Mouse (Mus musculus): ENCODE measurements around the gene Rflna. TPM values are rescaled to one million over a fixed set of nuclear protein-coding genes. Genes with fewer than 3 reads are reported as not detected.

Rflna gene
- total RNA-seq, 2 experiments from 2014 or later = 0.18 to 0.20 TPM

DNA sequence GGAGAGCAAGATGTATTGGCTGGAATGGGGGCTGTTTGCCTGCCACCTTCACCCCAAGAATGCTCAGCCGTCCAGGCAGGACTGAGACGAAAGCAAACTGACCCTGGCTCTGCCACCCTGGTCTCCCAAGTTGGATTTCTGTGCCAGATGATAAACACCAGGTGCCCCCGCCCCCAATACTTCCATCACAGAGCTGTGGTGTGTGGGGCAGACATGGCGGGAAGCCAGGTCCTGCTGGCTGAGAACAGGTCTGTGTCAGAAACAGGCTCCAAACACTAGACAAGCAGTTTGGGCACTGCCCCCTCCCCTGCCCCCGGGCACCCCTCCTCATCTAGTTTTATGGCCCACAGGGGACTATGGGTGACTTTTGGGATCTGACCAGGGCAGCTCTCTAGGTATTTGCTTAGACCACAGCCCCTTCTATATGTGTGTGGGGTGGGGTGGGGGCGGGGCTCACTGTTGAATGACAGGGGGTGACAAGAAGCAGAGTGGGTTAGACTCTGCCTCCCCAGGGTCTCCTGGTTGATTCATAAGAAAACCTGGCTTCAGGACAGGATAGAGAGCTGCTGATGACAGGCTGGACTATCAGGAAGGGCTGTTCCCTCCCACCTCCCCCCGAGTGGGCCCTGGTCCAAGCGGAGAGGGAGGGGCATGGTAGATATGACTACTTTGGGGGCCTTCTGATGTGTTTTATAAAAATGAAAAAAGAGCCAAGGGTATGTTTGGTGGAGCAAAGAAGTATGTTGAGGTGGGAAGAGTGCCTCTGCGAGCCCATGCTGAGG, 3.0 kb downstream of the Rflna start:
- no peak for DNase-seq

DNA sequence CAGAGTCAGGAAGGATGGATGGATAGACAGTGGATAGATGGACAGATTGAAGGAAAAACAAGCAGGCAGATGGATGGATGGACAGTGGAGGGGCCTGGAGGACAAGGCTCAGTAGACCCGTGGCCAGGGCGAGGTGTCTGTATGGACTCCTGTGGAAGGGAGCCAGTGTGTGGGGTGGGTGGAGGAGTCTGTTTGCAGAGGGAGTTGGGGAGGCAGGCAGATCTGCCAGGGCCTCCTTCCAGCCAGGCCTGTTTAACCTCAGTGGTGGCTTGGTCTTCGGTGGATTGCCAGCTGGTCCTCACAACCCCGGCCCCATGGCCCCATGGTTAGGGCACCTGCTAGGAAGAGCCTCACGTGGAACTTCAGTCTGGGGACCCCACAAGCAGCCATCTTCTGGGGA, 3.9 kb downstream of the Rflna start:
- DNase-seq = no peak

DNA sequence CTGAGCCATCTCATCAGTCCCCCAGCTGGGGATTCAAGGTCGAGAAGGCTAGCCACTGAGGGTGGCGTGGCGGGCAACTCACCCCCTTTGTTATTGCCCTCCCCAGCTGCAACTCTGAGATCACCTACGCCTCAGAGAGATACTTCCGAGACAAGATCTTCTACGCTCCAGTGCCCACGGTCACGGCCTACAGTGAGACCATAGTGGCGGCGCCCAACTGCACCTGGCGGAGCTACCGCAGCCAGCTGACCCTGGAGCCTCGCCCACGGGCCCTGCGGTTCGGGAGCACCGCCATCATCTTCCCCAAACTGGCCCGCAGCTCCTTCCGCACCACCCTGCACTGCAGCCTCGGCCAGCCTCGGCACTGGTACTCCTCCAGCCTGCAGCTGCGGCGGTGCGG, 8.1 kb downstream of the Rflna start:
- DNase-seq = no peak

DNA sequence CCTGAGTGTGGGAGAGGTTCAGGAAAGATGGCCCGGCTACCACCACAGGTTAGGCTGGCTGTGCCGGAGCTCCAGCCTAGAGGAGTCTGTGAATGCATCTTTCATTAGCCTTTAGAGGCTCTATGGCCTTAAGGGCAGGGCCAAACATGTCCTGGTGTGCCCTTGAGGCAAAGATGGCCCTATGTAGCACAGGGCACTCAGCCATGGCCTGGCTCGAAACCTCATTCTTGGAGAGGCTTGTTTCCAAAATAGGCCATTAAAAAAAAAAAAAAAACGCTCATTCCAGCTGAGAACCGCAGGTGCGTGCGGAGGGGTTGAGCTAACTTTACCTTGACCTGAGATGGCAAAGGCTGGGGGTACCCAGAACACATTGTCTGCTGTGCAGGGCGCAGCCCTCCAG, 8.6 kb downstream of the Rflna start:
- no peak for DNase-seq

DNA sequence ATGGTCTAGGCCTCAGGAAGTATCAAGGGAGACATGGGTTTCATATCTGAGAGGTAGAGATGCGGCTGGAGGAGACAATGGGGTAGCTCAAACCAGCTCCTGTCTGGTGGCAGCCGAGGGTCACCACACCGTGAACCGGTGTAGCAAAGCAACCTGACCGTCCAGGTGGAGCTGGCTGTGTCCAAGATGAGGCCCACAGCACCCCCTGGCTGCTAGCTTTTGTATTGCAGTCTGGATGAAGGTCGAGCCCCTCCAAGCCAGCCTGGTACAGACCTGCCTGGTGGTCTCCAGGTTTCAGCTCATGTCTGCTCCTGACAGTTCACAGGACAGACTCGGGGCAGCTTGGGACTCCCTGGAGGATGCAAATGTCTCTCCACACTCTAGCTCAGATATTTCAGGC, 11.5 kb downstream of the Rflna start:
- peak; percentile 57 to 89 for DNase-seq

DNA sequence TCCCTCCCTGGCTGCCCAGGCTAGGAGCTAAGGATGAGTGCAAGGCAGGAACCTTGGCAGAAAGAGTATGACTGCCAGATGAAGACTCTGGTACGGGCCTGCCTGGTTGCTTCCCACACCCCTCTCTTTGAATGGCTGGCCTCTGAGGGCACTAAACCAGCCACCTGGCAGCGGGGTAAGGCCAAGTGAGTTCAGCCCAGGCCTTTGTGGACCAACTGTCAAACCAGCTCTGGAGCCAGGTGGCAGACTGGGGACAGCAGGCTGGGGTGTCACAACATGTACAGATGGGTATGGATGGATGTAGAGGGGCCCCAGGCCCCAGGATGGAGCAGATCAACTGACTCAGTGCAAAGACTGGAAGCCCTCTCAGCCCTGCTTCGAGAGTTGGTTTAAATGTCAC, 12.0 kb downstream of the Rflna start:
- no peak for DNase-seq

DNA sequence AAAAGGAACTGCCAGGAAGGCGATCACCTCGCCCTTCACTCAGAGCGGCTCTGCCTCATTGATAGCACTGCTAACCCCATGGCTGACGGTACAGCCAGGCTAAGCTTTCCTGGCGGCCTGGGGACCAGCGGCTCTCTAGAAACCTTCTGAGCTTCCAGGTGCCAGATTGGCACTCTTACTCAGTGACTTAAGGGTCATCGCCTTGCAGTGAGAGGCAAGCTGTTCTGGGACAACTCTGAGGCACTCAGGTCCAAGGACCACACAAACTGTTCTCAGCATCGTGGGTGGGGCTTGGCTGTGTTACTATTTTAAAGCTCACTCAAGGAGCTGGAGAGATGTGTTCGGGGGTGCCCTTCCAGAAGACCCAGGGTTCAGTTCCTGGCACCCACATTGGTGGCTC, 12.6 kb downstream of the Rflna start:
- no peak for DNase-seq

DNA sequence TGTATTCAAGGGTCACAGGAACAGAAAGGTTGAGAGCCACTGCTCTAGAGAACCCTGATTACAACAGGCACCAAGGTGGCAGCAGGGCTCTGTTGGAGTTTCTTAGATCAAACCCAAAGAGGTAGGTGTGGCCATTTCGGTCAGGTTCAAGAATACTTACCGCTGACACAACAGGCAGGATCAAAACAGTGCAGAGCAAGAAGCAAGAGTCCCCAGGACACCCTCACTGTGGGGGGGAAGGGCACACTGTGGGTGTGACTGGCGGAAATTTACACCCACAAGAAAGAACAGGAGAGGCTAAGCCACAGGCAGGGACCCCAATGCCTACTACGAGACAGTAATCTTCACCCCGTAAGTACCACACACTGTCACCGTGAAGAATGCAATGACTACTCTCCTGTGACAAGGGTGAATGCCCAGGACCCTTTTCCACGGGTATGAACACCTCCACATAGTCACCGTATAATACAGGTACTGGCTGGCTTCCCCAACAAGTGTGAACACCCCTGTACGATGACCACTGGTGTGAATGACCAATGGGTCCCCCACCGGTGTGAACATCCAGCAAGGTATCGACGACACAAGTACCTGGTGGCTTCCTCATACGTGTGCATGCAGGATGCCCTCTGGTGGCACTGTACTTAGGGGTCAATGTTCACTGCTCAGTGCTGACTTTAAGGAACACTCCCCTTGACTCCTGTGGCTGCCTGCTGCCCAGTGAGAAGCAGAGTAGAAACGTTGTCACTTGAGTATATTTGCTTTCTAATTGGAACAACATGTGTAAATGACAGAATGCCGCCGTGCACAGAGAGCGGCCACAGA, 13.6 kb downstream of the Rflna start:
- no peak for DNase-seq

DNA sequence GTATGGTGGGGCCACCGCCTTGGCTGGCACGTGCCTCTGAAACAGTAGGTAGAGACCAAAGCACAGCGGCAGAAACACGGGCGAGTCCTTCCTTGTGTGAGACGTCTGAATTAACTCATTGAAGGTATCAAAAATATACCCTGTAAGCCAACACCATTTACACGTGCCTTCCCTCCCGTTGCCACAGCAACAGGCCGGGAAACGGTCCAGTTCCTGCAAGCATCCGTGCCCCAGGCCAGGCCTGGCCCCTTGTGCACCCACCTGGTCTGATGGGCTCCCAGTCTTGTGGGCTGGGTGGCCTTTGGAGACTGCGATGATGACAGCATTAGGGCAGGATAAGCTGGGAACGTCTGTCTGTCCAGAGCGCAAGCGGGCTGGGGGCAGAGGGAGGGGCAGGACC, 14.3 kb downstream of the Rflna start:
- DNase-seq = no peak

DNA sequence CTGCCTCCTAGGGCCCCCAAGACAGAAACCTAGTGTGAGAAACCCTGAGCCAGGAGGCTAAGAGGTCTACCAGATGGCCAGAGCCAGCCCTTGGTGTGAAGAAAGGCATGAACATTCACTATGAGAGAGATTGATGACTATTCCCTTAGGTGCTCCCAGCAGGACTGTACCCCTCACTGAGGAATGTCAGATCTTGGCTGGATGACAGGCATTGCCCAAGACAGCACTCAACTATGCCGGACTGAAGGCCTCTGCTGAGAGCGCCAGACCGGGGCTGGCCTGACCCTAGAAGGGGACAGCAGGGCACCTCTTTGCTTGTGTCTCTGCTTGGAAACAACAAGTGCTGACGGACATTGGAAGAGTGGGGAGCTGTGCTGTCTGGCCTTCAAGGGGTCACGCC, 16.1 kb downstream of the Rflna start:
- no peak for DNase-seq

DNA sequence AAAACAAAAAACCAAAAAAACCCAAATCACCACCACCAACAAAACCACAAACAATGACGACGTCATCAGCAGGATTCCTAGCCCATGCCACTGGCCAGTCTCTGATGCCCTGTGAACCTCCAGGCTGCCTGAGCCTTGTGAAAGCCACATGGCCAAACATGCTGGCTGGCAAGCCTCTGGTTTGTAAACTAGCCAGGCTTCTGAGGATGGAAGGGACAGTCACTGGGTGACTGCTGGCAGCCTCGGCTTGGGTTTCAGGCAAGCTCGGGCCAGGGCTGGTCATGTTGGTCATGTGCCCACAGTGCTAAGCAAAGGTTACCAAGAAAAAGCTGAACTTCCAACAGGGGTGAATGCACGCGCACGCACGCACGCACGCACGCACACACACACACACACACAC, 18.3 kb downstream of the Rflna start:
- peak; percentile 80 to 87 for DNase-seq

DNA sequence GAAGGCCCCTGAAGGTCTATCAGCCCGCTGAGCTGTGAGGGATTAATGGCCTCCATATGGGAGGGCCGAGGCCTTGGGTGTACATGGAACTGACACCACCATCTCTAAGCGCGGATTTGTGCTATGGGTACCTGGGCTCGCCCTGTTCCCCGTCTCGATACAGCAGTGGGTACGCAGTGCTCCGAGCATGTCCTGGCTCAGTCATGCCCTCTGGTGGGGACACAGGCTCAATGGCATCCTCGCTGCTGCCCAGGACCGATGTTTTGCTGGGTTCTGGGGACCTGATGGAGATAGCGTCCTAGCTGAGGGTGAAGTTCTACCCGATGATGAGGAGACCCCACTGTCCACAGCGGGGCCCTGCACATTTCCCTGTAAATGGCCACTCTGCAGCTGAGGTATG, 21.0 kb downstream of the Rflna start:
- no peak for DNase-seq

DNA sequence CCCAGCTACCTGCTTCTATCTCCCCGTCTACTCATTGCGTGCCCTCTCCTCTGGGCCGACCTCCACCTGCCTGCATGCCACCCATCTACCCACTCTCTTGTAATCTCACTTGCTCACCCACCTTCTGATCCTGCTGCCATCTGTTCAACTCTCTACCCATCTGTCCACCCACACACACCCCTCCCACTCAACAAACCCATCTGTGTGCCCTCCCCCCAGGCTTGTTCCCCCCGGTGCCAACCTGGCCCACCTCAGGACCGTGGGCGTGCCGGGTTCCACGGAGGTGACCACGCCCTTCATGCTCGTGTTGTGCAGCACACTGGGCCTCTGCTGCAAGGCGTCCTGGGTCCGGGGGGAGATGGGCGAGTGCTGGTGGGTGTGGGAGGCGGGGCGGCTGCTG, 25.4 kb downstream of the Rflna start:
- DNase-seq = no peak

DNA sequence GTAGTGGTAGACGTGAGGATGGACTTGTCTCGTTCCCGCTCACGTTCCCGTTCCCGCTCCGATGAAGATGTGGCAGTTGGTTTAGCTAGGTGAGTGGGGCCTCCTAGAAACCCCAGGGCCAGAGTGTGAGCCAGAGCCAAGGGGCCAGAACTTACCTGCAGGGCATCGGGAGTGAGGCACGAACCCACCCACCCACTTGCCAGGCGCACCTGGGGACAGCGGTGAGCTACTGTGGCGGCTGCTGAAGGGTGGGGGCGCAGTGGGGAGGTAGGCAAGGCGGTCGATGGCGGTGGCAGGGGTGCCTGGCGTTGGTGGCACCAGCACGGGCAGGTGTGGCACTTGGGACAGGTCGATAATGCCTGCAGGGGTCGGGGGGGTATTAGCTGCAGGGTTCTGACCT, 25.9 kb downstream of the Rflna start:
- no peak for DNase-seq

DNA sequence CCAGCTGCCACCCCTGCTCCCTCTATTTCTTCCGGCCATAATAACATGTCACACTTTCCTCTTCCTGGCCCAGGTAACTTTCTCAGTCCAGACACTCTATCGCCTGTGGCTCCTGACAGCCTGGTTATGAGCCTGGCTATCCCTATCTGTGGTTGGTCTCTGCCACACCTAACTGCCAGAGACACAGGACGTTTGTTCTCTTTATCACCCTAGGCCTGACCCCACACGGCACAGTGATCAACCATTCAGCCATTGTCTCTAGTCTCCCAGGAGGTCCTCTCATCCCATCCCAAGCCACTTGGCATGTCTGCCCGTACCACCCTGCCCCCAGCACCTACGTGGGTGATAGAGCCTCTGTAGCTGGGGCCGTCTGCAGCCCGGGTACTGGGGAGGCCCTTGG, 33.5 kb downstream of the Rflna start:
- DNase-seq = no peak

DNA sequence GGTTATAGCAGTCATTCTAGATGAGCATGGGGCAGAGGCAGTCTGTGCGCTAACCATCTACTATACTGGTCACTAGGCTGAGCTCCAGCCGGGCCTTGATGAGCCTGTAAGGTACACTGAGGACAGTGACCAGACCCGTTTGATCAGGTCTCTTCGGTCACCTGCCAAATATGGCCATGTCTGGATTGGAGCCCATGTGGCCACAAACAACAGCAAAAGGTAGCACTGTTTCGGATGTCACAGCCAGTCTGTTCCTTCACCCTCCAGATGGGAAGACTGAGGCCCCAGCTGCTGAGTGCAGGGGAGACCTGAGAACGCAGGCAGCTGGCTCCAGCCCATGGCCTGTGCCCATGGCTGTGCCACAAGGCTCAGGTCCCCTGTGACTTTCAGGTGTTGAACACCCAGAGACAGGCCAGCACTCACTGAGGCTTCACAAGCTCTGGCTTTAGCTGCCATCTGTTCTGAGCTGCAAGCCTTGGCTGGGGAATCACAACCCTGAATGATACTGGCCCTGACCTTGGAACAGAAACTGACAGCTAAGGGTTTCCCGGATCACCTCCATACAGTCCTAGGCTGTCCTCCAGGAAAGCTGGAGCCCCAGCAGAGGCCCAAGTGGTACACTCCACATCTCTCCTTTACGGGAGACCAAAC, 36.5 kb downstream of the Rflna start:
- DNase-seq = no peak

DNA sequence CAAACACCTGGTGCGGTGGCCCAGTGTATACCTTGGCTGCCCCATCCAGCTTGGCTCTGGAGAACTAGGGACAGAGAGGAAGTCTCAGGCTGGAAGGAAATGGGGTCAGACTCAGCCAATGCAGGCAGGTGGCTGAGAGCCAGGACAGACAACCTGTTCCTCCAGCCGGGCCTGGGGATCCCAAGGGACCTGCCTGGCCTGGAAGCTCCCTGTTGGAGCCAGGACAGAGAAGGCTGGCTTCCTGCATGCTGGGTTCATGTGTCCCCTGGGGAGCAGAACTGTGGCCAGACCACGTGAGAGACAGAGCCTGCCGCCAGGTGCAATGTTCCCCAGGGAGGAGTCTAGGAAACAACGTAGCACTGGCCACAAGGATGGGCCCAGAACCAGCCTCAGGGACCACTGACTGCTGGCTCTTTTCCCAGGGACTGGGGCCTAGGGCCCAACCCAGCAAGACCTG, 37.1 kb downstream of the Rflna start:
- peak; percentile 92 to 97 for DNase-seq

DNA sequence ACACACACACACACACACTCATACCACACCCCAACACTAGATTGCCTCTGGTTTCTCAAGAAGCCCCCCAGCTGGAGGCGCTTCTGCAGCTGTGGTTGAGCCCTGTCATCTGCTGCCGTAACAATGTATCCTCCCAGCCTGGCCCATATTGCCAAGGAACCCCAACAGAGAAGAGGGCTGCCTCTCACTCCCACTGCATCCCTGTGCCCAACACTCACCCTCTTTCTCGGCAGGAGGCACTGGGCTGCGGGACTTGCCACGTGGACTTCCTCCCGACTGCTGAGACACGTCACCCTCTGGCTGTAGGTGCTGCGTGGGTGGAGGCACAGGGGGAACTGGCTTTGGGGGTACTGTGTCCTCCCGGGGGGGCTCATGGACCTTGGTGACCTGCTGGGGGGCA, 38.6 kb downstream of the Rflna start:
- DNase-seq = no peak

DNA sequence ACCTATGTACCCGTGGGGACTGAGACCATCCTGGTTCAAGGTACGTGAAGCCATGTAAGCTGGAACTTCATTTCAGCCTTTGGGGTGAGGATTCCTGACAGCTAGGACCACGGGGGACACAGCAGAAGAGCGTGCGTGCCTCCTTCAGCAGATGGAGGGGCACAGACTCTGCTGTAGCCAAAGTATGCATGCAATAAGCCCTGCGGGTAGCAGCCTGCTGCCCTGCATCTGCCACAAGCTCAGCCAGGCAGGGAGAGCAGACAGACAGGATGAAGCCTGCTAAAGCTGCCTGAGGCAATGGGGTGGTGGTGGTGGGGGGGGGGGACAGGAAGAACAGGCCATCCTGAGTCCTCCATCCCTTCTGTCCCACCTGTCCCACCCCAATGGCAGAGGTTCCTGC, 40.4 kb downstream of the Rflna start:
- DNase-seq = no peak

DNA sequence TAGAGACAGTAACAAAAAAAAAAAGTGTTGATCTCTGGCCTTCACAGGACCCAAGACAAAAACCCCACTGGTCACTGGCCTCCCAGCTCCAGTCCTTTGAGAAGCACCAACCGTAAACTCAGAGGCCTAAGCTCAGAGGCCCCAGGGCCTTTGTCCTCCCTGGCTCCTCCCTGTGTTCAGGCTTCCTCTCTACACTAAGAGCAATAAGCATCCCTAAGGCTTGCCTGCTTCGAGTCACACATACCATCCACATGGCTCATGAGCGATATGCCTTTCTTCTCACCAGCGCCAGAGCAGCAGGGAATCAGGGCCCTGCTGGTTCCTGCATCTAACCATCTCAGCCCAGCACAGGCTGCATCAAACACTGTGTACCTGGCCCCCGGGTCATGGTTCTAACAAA, 42.2 kb downstream of the Rflna start:
- no peak for DNase-seq

DNA sequence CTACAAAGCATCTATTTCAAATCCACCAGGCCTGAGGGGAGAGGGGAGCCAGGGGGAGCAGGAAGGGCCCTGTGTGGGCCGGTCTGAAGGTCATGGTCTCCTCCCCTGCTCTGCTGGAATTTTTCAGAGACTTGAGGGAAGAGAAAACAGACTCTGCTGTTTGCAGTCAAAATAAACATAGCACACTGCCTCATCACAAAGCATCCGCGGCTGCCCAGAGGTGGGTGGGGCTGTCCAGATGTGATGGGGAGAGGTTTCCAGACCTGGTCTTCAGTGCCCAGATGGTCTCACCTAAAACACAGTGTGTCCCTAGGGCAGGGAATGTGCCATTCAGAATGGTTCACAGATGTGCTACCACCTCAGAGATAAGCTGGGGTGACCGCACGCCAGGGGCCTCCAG, 43.4 kb downstream of the Rflna start:
- DNase-seq = no peak

DNA sequence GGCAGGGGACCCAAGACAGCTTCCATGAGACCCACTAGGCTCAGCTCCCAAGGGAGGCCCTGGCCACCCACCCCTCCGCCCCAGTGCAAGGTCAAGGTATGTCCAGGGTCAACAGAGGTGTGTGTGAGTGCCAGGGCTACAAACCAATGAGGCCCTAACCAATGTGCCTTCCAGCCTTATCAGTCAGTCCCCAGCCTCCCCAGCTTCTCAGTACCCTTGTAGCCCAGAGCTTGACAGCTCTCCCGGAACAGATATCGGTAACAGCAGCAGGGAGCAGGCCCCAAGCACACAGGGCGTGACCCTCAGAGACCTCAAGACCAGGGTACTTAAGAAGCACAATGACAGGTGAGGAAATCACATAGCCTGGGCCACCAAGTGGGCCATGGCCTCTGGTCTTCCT, 46.5 kb downstream of the Rflna start:
- DNase-seq = no peak

DNA sequence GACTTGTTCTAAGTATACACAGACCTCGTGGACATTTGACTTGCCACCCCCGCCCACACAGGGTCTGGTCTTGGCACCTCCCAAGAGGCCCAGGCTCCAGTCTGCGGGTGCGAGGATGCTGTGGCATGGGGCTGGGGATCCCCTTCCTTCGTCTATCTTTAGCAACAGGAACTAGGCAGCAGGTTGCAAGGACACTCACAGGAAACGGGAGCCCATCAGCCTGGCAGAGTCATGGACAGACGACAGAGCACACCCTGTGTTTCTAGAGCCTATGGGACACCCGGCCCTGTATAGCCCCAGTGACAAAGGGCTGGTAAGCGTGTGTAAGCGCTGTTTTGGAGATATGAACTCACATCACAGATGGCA, 49.2 kb downstream of the Rflna start:
- peak in 1 of 2 experiments; percentile 38 for DNase-seq
